Mouse (Mus musculus) adrenal gland, postnatal 10 days (tissue): ENCODE data around the gene Spryd3. TPM values are rescaled to one million over a fixed set of nuclear protein-coding genes. Genes with fewer than 3 reads are reported as not detected.
A peak's percentile ranks its signal among the peaks of the same experiment; 100 is the strongest.
"Not testable (repeated sequence)": the region's sequence is repeated elsewhere in the genome, so short reads cannot be mapped to it uniquely, and the experiment has no call there.

Experiments used
- DNase-seq: peaks from one replicate; pipeline ENCODE4 v3.0.0; 2021; ENCODE audit warnings: mixed read lengths
- total RNA-seq, 2 experiments: library from RNA; stranded (reverse); gene quantifications; 2 replicates each; pipeline ENCODE4 v1.2.3; 2021

Gene Spryd3
- total RNA-seq, 2 experiments from 2014 or later: 27.4 to 31.5 TPM

DNA sequence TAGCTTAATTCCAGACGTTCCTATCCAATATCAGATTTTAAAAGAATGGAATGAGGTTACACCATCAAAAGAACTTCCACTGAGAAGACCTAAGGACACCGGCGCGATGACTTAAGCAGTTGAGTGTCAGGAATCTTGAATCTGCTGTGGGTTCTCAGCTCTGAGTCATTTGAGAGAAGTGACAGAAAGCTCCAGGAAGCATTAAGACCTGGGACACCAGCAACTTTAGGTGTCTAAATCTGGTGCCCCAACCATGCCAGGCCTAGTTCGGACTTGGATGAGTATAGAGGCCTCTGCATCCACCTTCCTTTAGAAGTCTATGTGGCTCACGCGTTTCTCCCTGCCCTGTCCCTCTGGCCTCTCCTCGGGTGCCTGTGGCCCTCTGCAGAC is 36.3 kb downstream of the Spryd3 start:
- no peak for DNase-seq

DNA sequence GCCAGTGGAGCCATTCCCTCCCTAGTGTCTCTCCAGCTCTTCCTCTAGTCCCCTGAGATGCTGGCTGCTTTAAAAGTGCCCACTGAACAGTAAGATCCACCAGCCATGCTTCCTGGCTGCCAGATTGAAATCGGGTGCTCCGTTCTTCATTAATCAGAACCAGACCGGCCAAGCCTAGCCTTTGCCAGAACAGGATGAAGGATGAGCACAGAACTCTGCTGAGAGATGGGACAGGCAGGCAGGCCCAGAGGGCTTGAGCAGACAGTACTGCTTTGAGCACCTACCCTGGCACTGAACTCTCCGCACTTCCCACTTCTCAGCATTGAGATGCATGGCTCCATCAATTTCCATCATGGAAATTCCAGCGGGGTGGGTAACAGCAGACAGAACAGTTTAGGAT is 36.8 kb downstream of the Spryd3 start:
- DNase-seq: peak; percentile 19

DNA sequence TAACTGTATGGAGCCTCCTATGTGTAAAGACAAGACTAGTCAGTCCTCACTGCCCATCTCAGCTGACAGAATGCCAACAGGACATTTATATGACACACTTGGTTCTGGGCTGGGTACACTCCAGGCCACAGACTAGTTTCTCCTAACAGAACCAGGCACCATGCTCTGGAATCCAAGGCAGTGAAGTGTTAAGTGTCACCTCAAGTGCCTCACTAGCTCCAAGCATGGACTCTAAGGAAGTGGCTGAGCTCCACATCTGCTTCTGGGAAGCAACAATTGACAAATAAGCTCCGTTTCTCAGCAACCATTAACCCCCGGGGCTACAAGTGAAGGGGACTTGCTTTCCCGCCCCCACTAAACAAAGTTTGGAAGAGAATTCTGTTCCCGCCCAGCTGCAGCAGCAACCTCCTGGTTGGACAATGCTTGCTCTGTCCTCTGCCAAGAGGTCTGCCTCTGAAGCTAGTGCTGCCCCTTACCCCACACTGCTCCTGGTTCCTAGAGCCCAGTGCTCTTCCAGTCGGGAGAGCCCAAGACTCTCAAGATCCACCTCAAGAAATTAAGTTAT is 38.0 kb downstream of the Spryd3 start:
- peak; percentile 25 for DNase-seq

- peak; percentile 68 for DNase-seq
Measured at GRCm38 (mm10) chr15:102097147-102097915, 38.7 kb downstream of the Spryd3 start.

- no peak for DNase-seq
Measured at GRCm38 (mm10) chr15:102094988-102095387, 41.0 kb downstream of the Spryd3 start.

GRCm38 (mm10) chr15:102094157-102094556 is 41.9 kb downstream of the Spryd3 start:
- no peak for DNase-seq

- DNase-seq: no peak
Measured at GRCm38 (mm10) chr15:102092222-102092621, 43.8 kb downstream of the Spryd3 start.

DNA sequence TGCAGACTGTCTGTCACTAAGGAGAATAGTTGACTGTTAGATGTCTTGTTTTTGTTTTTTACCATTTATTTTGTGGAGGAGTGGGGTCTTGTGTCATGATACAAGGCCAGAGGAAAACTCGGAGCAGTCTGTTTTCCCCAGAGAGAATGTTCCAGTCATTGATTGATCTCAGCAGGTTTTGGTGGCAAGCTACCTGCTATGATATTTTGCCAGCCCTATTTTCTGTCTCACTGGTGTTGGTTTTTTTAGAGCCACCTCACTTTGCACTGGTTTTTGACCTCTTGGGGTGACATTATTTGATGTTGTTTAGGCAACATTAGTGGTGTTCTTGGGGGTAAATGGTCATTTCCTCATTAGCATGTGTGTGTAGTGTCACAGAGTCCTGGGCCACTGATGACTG is 44.3 kb downstream of the Spryd3 start:
- DNase-seq: no peak

- DNase-seq: peak; percentile 68
Measured at GRCm38 (mm10) chr15:102091063-102091679, 44.9 kb downstream of the Spryd3 start.

DNA sequence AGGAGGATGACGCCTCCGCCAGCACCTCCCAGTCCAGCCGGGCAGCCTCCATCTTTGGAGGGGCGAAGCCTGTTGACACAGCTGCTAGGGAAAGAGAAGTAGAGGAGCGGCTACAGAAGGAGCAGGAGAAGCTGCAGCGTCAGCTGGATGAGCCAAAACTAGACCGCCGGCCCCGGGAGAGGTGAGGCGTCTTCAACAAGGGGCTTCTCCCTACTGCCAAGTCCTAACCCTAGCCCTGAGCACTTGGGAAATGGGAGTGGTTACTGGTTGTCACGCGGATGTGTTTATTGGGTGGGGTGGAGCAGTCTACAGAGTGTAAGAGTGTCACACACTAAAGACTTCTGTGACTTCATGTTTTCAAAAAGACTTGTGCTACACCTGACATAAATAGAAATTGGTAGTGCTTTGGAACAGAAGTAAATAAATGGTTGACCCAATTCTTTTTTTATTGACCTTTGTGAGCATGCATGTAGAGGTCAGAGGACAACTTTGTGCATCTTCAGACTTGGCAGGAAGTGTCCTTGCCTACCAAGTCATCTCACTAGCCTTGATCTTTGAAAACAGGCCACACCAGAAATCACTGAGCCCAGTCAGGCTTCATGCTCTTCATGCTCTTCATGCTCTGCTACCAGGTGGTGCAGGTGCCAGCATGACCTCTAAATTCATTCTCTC is 46.0 kb downstream of the Spryd3 start:
- DNase-seq: no peak

DNA sequence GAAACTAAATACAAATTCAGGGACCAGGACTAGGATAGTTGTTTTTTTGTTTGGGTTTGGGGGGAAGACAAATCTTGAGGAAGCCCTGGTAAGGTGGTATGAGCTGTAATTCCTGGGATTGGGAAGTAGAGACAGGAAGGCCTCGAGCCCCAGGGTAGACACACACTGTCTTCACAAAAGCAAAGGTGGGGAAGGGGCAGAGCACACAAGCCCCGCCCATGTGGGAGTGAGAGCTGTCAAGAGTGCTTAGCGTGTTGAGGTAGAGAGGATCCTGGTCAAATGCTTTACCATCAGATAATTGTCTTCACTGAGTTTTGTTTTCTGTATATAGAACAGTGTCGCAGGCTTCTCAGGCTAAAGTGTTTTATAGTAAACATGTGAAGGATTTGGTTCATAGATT is 53.0 kb downstream of the Spryd3 start:
- no peak for DNase-seq

GRCm38 (mm10) chr15:102082148-102082547 is 53.9 kb downstream of the Spryd3 start:
- no peak for DNase-seq

DNA sequence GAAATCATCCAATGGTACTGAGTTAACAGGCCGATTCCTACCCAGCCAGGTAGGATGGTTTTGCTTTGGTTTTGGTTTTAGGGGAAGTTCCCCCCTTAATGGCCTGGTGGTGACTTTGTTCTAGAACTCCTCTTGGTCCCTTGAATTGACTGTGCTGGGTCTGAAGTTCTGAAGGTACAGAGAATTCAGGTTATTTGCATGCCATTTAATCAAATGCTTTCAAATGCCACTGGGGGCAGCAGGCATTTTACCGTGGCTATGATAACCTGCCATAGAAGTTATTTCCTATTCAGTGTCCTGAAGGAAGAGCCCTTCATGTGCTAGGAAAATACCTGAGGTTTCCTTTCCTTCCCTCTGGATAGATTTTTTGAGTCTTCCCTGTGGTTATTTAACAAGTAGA is 55.6 kb downstream of the Spryd3 start:
- no peak for DNase-seq

GRCm38 (mm10) chr15:102079924-102080323 is 56.1 kb downstream of the Spryd3 start:
- not testable (repeated sequence) for DNase-seq

DNA sequence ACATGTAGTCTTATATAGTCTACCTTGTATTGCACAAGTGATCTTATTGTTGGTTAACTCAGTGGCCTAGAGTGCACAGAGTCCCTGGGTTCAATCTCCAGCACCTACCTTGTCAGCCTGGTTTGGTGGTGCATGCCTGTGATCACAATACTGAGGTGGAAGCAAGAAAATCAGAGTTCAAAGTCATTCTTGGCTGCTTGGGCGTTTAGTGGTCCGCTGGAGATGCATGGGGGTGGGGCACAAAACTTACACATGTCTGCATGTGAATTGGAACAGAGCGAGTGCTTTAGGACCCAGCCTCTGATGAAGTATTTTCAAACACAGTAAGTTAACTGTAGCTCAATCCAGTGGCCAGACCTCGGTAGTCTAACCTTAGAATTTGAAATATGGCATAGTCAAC is 56.8 kb downstream of the Spryd3 start:
- DNase-seq: no peak

DNA sequence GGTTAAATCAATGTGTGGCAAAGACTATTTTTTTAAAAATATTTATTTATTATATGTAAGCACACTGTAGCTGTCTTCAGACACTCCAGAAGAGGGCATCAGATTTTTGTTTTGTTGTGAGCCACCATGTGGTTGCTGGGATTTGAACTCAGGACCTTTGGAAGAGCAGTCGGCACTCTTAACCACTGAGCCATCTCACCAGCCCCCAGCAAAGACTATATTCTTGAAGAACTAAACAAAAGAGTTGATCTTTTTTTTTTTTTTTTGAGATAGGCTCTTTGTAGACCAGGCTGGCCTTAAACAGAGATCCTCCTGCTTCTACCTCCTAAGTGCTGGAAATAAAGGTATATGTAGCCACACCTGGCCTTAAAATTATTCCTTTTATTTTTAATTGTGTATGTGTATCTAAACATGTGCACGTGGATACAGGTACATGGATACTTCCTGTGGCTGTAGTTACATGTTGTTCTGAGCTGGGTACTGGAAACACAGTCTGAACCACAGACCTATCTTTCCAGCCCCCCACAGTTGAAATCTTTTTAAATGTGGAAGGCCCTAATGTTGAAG is 58.8 kb downstream of the Spryd3 start:
- no peak for DNase-seq

GRCm38 (mm10) chr15:102074876-102075585 is 61.0 kb downstream of the Spryd3 start:
- no peak for DNase-seq

GRCm38 (mm10) chr15:102074070-102074731 is 61.8 kb downstream of the Spryd3 start:
- peak; percentile 77 for DNase-seq

DNA sequence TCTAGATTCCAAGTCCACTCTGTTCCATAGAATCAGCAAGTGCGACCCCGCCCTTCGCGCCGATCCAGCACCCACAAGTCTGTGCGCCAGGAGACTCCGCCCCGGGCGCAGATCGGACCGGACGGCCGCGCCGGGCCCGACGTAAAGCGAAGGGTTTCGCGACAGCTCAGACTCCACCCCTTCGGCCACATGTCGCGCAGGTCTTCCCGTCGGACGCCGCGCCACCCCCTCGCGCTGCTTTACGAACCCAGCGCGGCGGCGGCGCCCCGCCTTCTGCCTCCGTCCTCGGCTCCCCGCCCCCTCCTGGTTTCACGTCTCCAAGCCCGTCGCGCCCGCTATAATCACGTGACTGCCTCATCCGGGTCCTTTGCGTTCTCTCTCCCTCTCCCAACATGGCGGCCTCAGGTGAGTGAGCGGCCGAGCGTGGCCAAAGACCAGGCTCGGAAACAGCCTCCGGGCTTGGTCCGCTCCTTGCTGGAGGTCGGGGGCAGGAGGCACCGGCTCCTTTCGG is 62.4 kb downstream of the Spryd3 start, which contains the start of gene Eif4b:
Eif4b (plus strand) TSS at position 215 of the 511 bp plus-strand sequence.
- peak; percentile 99 for DNase-seq

- no peak for DNase-seq
Measured at GRCm38 (mm10) chr15:102072963-102073558, 63.0 kb downstream of the Spryd3 start.
